Mouse (Mus musculus): ENCODE measurements around the gene Plpp7.

- TF ChIP-seq CTCF (IDR thresholded peaks at IDR 0.05; ENCODE audit: insufficient read depth, low read depth, low read length): no peak
- TF ChIP-seq POLR2A (IDR thresholded peaks at IDR 0.05; ENCODE audit: insufficient read depth, low read depth, low read length): no peak
Measured at GRCm38 (mm10) chr2:32131866-32132566, 36.7 kb downstream of the Plpp7 start.
